Mouse (Mus musculus): ENCODE results near the gene Trim37. TPM values are rescaled to one million over a fixed set of nuclear protein-coding genes. Genes with fewer than 3 reads are reported as not detected.
"Not testable (repeated sequence)": the region's sequence is repeated elsewhere in the genome, so short reads cannot be mapped to it uniquely, and the experiment has no call there.

The Trim37 gene
- total RNA-seq, 4 experiments from 2014 or later: 199 to 222 (median 214) TPM

- no peak for DNase-seq (ENCODE audit: low spot score in 2 of 2)
These were observed 100.2 kb downstream of the Trim37 start for GRCm38 (mm10) chr11:87227056-87227455.

GRCm38 (mm10) chr11:87233377-87233776 lies 106.5 kb downstream of the Trim37 start:
- no peak for DNase-seq (ENCODE audit: low spot score in 2 of 2)

- DNase-seq (ENCODE audit: low spot score in 2 of 2): no peak
These were observed 108.0 kb downstream of the Trim37 start for GRCm38 (mm10) chr11:87234743-87235485.

GRCm38 (mm10) chr11:87235486-87235872 lies 108.6 kb downstream of the Trim37 start:
- DNase-seq (ENCODE audit: low spot score in 2 of 2): no peak

GRCm38 (mm10) chr11:87238891-87239530 lies 112.1 kb downstream of the Trim37 start:
- DNase-seq (ENCODE audit: low spot score in 2 of 2): no peak

DNA sequence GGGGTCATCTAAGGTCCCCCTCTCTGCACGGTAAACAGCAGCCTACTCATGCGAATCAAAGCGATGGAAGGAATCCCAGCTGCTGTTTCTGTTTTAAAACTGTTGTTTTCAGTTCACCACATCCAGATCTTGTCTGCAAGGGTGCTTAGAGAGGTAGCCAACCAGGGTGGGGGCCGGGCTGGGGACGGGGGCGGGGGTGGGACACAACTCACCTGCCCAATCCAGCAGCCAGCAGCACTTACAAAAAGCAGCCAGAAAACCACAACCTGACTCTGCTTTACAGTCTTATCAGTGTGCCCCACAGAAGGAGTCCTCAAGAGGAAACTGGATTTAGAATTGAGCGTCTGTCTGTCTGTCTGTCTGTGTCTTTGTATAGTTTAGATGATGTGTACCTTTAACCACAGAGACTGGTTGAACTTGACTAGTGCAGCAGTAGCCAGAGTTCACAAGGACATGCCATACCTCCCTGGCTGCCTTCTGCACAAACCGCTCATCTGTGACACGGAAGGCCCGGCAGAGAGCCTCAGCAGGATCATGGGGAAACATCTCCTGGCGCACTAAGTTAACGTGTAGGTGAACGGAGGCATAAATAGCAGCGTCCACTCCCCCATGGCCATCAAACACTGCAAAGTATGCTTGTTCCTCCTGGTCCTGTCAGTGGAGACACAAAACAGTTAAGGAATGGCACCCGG lies 113.4 kb downstream of the Trim37 start:
- DNase-seq (ENCODE audit: low spot score in 2 of 2): no peak

- peak in 1 of 2 experiments; percentile 38 for DNase-seq (ENCODE audit: low spot score in 2 of 2)
These were observed 113.9 kb downstream of the Trim37 start for GRCm38 (mm10) chr11:87240833-87241215.

DNA sequence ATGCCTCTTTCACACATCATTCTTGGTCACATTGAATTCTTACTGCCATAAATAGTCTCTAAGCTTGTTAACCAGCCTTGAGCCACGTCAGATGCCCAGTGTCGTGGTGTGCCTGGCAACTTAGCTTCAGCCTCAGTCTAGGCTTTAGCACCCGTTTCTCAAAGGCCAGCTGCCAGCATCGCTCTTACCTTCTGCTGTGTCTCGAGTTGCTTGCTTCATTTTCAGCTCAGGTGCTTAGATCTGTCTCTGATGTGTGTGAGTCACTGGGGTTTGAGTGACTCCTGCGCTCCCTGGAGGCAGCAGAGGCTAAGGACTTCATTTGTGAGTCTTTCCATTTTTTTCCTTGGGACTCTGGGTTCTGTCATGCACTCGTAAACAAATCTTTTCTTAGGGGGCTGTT lies 114.4 kb downstream of the Trim37 start:
- peak in 1 of 2 experiments; percentile 53 for DNase-seq (ENCODE audit: low spot score in 2 of 2)

DNA sequence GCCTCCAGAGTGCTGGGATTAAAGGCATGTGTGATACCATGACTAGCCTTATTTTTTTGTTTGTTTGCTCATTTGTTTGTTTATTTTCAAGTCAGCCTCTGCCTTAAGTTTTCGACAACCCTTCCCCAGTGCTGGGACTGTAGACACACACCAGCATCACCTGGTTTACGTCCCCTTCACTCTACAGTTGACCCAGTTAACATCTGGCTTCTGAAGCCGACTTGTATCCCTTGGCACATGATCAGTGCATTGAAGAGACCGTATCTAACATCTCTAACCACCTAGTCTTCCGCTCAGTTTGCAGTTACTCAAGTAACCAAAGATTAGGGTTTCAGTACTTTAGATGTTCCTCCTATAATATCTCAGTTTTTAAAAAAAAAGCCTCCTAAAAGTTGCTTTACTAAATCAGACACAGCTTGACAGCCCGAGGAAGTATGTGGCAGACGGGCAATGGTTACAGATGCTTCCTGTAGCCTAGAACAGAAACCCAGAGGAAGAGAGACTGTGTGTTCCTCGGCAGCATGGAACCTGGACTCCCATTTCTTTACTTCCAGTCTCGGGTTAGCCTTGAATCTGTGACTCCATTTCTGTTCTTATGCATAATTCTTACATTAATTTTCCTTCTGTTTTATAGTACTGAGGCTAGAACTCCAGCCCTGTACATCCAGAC lies 118.4 kb downstream of the Trim37 start:
- no peak for DNase-seq (ENCODE audit: low spot score in 2 of 2)

GRCm38 (mm10) chr11:87246107-87246651 lies 119.3 kb downstream of the Trim37 start:
- no peak for DNase-seq (ENCODE audit: low spot score in 2 of 2)

GRCm38 (mm10) chr11:87246724-87247493 lies 120.0 kb downstream of the Trim37 start:
- no peak for DNase-seq (ENCODE audit: low spot score in 2 of 2)

GRCm38 (mm10) chr11:87247494-87247866 lies 120.6 kb downstream of the Trim37 start:
- DNase-seq (ENCODE audit: low spot score in 2 of 2): no peak

GRCm38 (mm10) chr11:87250132-87250531 lies 123.3 kb downstream of the Trim37 start:
- no peak for DNase-seq (ENCODE audit: low spot score in 2 of 2)

DNA sequence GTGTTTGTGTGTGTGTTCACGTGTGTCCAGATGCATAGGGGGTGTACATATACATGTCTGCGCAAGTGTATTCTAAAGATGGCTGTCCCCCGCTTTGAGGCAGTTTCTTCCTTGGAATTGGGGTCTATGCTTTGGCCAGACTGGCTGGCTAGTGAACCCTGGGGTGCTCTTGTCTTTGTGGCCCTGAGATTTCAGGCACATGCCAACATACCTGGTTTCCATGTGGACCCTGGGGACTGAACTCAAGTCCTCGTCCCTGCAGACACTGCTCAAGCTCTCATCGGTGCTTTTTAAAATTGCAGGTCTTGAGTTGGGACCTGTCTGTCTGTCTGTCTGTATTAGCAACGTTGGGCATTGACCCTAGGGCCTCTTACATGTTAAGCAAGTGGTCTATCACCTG lies 126.4 kb downstream of the Trim37 start:
- DNase-seq (ENCODE audit: low spot score in 2 of 2): no peak

- no peak for DNase-seq (ENCODE audit: low spot score in 2 of 2)
These were observed 127.3 kb downstream of the Trim37 start for GRCm38 (mm10) chr11:87254149-87254548.

DNA sequence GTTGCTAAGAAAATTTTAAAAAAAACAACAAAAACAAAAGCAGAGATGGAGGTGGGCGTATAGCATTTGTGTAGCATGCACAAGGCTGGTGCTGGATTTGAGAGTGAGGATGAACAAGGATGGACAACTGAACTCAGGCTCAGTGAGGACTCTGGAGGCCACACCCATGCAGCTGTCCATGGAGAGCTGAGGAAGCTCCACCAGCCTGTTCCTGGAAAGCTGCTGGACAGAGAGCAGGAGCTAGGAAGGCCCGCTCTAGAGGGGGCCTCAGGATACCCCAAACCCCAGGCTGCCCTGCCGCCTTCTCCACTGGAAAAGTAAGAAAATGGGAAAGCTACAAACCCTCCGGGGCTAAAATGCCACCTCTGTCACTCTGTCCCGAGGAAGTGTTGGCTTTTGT lies 130.4 kb downstream of the Trim37 start:
- no peak for DNase-seq (ENCODE audit: low spot score in 2 of 2)

DNA sequence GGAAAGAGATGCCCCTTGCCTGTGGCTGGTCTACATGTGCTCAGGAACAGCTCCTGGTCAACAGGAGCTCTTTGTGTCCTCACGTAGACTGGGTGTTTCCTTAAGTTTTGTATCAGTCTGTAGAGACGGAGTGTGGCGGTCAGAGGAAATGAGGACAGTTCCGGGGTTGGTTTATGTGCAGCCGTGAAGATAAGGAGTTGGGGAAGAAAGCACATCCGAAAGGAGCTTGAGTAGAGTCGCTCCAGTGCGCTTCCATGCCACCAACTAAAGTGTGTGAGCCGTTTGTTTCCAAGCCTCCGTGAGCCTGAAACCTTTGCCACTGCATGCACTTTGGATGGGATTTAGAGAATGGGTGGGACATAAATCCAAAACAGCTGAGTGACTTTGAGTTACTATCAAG lies 132.9 kb downstream of the Trim37 start:
- DNase-seq (ENCODE audit: low spot score in 2 of 2): no peak

GRCm38 (mm10) chr11:87261705-87262104 lies 134.8 kb downstream of the Trim37 start:
- DNase-seq (ENCODE audit: low spot score in 2 of 2): not testable (repeated sequence)

DNA sequence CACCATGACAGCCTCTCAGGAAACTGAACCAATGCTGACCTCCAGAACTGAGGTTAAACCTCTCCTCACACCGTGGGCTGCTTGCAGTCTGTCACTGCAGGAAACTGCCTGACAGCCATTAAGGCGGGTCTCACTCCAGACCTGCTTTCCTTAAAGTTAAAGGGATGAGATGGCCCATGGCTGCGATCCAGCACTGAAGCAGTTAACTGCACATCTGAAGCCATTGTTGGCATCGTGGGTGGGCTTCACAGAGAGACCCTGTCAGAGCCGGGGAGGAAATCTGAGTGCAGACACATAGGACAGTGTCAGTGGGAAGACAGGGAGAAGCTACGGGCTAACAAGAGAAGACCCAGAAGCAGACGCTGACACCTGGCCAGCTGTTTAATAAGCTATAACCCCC lies 137.1 kb downstream of the Trim37 start:
- no peak for DNase-seq (ENCODE audit: low spot score in 2 of 2)

DNA sequence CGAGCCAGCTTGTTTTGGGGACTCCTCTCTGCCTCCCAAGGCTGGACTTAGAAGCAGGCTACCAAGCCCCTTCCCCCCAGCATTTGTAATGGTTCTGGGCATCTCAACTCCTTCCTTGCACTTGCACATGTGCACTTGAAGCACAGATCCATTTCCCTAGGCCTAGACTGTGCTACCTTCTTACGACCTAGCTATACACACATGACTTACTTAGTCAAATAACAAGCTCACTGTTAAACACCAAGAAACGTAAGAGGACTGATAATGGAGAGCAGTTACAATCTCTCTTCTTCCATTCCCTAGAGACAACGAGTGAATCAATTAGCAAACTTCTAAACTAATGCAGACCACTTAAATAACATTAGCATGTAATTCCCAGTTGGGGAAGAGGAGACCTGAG lies 139.4 kb downstream of the Trim37 start:
- no peak for DNase-seq (ENCODE audit: low spot score in 2 of 2)

DNA sequence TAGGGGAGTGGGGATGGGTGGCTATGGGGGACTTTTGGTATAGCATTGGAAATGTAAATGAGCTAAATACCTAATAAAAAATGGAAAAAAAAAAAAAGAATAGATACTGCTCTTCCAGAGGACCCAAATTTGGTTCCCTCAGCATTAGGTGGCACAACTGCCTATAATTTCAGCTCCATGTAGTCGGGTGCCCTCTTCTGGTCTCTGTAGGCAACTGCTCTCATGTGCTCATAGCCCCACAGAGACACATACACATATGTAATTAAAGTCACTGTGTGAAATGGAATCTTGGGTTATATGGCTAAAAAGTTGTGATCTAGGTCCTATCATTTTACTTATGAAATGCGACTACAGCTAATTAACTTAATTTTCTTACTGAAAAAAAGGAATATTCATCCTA lies 141.9 kb downstream of the Trim37 start:
- DNase-seq (ENCODE audit: low spot score in 2 of 2): no peak
